Mouse (Mus musculus): ENCODE data around the gene Thsd4.

The Thsd4 gene

DNA sequence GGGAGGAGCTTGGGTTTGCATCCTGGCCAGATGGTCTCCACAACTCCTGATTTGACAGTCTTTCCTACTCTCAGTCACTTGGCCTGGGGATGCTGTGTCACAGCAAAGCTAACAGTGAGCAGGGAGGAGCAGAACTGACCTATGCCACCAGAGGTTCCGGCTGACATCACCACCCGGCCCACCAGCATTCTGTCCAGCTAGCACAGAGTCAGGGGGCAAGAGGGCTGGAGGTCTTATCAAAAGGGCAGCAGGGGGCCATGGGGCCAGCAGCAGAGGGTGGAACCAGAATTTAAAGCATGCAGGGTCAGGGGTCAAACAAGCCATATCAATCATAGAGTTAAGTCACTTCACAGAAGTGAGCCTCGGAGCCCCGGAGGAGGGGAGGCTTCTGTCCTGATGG lies 4.7 kb downstream of the Thsd4 start:
- no peak for DNase-seq (ENCODE audit: low spot score in 2 of 2)

DNA sequence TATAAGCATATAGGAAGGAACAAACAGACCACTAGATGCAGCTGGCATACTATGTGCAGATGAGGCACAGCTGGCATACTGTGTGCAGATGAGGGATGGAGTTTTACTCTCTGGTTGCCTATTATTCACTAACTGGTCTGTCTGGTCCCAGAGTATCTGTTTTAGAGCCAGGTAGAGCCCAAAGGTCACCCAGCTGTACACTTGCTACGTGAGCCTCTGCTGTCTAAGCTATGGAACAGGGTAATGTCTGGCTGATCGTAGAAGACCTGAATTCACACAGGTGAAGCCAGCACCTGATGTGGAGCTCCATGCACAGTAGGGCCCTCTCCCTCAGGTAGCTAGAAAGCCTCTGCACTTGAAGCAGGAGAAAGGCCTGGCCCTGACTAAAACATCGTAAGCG lies 5.5 kb downstream of the Thsd4 start:
- DNase-seq (ENCODE audit: low spot score in 2 of 2): no peak

- DNase-seq (ENCODE audit: low spot score in 2 of 2): no peak
Measured at GRCm38 (mm10) chr9:60513329-60513788, 8.5 kb downstream of the Thsd4 start.

DNA sequence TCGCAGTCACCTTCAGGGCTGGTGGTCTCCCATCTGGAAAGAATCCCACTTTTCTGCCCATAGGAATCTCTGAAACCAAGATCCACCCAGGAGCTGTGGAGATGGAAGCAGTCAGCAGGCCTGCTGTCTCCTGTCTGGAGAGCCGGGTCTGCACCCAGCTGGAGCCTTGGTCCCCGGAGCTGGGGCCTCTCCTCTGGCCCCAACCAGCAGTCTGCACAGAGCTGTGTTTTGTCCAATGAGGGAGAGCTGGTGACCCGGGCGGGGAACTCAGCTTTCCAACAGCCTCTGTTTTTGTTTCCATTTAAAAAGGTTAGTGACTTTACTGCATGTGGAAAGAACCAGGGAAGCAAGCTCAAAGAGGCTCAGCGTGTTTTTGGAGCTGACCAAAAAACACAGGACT lies 11.0 kb downstream of the Thsd4 start:
- no peak for DNase-seq (ENCODE audit: low spot score in 2 of 2)

- no peak for DNase-seq (ENCODE audit: low spot score in 2 of 2)
Measured at GRCm38 (mm10) chr9:60506136-60506535, 15.7 kb downstream of the Thsd4 start.

GRCm38 (mm10) chr9:60504378-60505285 lies 17.2 kb downstream of the Thsd4 start:
- DNase-seq (ENCODE audit: low spot score in 2 of 2): no peak

- no peak for DNase-seq (ENCODE audit: low spot score in 2 of 2)
Measured at GRCm38 (mm10) chr9:60502220-60502619, 19.6 kb downstream of the Thsd4 start.

DNA sequence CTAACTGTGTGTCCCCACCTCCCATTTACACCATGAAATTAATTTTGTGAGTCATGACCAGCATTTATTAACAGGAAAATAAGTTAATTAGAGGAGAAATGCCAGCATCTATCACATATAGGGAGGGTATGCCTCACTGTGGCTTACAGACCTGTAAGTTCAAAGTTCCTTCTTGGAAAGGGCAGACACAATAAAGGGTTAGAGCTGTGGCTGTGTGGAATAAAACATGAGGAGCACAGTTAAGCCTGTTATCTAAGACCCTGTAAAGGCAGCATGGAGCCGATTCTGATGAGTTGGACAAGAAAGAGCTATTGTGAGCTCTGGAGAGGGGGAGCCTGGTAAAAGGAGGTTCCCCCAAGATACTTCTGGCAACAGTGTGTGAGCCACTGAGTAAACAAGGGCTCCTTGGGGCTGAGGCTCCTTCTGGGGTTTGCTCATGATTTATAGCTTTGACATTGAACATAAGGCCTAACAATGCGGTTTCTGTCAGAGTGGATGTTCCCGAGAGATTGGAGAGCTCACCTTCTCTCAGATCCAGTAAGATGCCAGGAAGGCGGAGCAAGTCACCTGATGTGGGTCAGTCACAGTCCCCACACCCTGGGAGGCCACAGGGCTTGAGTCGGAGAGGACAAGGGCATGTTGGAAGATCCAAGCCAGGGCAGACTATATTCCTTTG lies 20.2 kb downstream of the Thsd4 start:
- DNase-seq (ENCODE audit: low spot score in 2 of 2): no peak

DNA sequence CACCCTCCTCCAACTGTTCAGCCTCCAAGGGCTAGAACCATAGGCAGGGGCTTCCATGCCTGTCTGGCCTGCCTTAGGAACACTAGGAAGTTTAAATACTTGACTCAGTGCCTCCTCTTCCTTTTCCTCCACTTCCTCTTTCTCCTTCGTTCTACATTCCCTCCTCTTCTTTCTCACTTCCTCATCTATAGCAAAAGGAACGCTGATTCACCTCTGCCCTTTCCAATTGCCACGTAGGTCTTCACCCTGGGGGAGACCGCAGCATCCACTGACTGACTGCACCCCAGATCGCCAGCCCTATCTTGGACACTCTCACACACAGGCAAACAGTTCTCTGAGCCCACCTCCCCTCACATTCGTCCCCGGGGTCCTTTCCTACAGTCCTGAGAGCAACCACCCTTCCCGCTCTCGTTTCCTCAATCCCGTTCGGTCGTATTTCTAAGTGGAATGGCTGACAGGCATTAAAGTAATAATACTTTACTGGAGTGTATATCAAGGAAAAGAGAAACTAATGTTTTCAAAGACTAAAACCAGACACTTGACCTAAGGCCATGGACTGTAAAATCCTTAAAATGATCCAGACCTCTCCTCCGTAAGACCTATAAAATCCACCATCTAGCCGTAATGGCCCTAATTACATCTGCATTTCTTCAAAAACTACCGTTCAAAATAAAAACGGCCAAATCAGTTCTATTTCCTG lies 29.4 kb downstream of the Thsd4 start:
- DNase-seq (ENCODE audit: low spot score in 2 of 2): no peak

DNA sequence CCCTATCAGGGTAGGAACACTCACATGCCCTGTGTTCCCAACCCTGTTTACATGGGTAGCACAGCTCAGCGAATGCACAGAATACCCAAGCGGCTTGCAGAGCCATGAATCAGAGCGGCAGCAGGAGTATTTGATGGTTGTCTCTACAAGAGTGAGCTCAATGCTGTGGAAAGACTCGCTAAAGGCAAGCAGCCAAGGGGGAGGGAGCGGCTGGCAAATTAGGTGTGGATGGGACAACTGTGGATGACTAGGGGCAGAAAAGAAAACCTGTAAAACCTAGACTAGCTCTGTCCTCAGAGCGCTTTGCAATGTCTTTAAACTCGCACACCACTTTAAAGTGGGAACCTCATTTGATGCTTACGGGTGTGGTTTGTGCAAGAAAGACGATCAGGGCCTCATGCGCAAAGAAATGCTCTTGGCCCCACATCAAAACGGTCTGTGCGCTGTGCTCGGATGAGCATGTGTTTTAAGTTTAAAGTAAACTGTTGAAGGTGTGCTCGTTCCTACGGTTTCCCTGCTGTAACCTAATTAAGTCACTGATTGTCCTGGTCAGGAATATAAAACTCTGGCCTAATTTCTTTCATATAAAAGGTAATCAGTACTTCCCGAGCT lies 30.3 kb downstream of the Thsd4 start:
- no peak for DNase-seq (ENCODE audit: low spot score in 2 of 2)

GRCm38 (mm10) chr9:60491079-60491478 lies 30.8 kb downstream of the Thsd4 start:
- DNase-seq (ENCODE audit: low spot score in 2 of 2): no peak

- DNase-seq (ENCODE audit: low spot score in 2 of 2): no peak
Measured at GRCm38 (mm10) chr9:60488816-60489215, 33.0 kb downstream of the Thsd4 start.

GRCm38 (mm10) chr9:60482165-60482564 lies 39.7 kb downstream of the Thsd4 start:
- DNase-seq (ENCODE audit: low spot score in 2 of 2): no peak

DNA sequence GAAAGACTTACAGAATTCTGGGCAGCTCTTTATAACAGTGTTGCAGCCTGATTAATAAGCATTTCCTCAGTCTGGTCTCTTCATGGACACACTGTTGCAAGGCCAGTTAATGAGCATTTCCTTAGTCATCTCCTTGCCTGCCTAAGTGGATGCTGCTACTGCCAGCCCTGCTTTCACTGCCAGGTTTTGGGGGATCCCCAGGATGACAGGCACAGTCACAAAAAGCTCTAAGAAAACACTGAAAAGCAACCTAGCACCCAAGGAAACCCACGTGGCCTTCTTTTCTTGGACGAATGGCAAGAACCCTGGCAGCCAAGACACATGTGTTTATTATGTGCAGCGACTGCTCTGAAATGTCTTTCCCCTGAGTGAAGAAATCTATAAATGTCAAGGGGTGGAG lies 41.8 kb downstream of the Thsd4 start:
- DNase-seq (ENCODE audit: low spot score in 2 of 2): no peak

DNA sequence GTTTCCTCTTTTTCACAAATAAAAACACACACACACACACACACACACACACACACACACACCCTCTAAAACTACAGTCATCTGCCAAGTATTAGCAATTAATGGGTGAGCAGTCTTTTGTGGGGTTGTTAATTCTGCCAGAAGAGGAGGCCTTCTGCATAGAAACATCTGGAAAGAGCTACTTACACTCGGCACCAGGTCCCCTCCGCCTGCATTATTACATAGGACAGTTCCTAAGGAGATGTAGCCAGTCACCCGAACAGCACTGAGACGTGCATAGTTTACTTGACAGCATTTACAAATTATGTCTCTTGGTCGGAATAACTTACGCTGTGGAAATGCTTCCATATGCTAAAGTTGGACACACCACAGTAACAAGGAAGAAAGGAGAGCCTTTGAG lies 43.0 kb downstream of the Thsd4 start:
- DNase-seq (ENCODE audit: low spot score in 2 of 2): no peak

DNA sequence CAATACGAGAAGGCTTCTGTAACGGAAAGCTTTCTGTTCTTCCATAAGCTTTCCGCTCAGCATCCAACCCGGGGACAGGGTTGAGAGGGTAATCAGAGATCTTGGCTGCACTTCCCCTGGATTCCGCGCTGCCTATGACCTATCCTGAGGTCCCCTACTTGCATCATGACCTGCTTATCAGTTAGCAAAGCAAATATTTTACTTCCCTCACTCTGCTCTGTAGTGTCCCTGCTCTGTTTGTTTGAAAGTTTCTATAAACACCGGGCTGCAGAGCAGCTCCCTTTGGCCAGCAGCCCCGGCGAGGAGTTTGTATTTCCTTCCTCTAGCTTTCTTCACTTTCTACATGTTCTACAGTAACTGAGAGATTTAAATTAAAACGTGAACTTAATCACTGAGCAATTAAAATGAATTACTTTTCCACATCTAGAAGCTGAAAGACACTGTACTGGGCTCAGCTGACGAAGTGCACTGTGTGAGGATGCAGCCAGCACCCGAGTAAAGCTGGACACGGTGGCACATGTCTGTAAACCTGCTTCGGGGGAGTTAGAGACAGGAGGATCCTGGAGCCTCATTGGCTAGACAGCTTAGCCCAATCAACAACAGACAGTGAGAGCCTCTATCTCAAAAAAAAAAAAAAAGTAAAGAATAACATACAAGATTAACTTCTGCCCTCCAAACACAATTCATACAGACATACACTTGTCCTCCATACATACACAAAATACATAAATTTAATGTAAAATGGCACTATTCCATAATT lies 43.7 kb downstream of the Thsd4 start:
- DNase-seq (ENCODE audit: low spot score in 2 of 2): no peak

DNA sequence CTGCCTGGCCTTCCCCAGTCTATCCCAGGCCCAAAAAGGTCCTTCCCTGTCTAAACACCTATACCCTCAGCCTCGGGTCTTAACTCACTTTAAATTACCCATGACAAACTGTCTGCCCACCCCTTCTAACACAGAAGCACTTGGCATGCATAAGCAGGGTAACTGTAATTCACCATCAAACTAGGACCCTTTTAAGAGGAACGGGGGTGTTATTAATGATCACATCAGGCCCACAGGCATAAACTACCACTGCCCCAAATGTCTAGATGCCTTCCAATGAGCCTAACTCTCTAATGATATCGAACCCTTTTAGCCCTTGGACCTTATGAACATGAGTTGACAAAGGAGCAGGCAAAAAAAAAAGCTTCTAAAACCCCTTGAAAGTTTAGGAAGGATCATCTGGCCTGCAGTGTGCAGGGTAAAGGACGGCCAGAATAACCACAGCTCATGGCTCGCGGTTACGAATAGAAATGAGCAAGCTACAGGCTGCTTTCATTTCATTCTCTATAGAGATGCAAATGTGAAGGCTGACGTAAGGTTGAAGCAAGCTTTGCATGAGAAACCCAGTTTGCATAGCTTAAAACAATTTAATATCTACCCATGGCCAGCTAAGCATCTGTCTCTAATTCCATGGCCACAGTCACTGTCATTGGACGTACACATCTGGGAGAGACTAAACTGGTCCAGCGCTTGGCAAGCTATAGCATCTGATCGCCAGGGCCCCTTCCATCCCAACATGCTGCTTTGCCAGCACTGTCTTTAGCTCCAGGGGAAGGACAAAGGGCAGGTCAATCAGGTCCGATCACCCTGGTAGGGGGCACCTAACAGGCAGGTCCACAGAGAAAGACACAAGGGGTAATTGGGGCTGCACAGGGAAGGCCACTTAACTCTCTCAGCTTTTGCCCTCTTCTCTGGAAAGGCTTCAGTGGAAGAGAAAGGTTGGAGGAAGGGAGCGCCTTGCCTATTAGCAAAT lies 61.5 kb downstream of the Thsd4 start:
- no peak for DNase-seq (ENCODE audit: low spot score in 2 of 2)

- no peak for DNase-seq (ENCODE audit: low spot score in 2 of 2)
Measured at GRCm38 (mm10) chr9:60458468-60458962, 63.3 kb downstream of the Thsd4 start.

- peak in 1 of 2 experiments; percentile 16 for DNase-seq (ENCODE audit: low spot score in 2 of 2)
Measured at GRCm38 (mm10) chr9:60457359-60458210, 64.3 kb downstream of the Thsd4 start.
